12 mouse cellular contexts compared by ENCODE assay signal in genomic region chr1:171607176-171607575, GRCm38 (mm10). TPM values are rescaled to one million over a fixed set of nuclear protein-coding genes. Genes with fewer than 3 reads are reported as not detected.
A peak's percentile ranks its signal among the peaks of the same experiment; 100 is the strongest.
DNase-seq lines count a peak whose midpoint lies in the region; ATAC-seq and TF ChIP-seq lines count a peak whose summit lies in the region.
"Had no signal": no experiment of that assay in that cellular context is flagged by ENCODE, and none has a peak within 500 bp of the region (broad histone marks: within the 10 kb centered on the region; RNA-seq: fewer than 3 reads in every experiment).

Gene Ly9 (minus strand): TSS chr1:171607410.

- no peak for TF ChIP-seq CTCF in liver, adult 2 months (IDR thresholded peaks at IDR 0.05; ENCODE audit: low read depth, low read length)

- H3K9ac ChIP-seq in liver, adult 2 months (ENCODE audit: low read depth, low read length) = no peak within 1 kb of the TSS
- H3K9ac ChIP-seq in liver, embryonic 16.5 days (ENCODE audit: low read depth, low read length) = no peak within 1 kb of the TSS
- H3K9ac ChIP-seq: forebrain, embryonic 15.5 days; midbrain, embryonic 12.5 days had no signal

- no peak for ATAC-seq in liver, embryonic 16.5 days (ENCODE audit: low read depth)
- ATAC-seq in neutrophil, adult 5-6 weeks (ENCODE audit: extremely low read depth, insufficient number of reproducible peaks, low FRiP score, poor library complexity, severe bottlenecking) = peak; percentile 84
- ATAC-seq: forebrain, embryonic 15.5 days; intestine, postnatal 0 days had no signal

- no peaks in the 10 kb centered on the region for H3K79me2 ChIP-seq in liver, adult 2 months (ENCODE audit: control insufficient read depth, insufficient read depth, low read length)

- peak; percentile 21 for DNase-seq in liver, adult 2 months (ENCODE audit: extremely low read depth, low read depth, low spot score)
- DNase-seq in liver = no peak
- peak; percentile 78 to 84 for DNase-seq in thymus, postnatal 36 days
- no peak for DNase-seq in right cerebral cortex, postnatal 25 days
- DNase-seq in left cerebral cortex, postnatal 4 days = no peak
- no peak for DNase-seq in gastrocnemius, postnatal 14 days
- DNase-seq: embryo, embryonic 11 days had no signal

- H3K9me3 ChIP-seq in liver, embryonic 16.5 days (replicated peaks; ENCODE audit: control insufficient read depth, low read length) = no peaks in the 10 kb centered on the region
- H3K9me3 ChIP-seq: forebrain, embryonic 15.5 days; midbrain, embryonic 12.5 days had no signal

- H3K36me3 ChIP-seq in liver, adult 2 months (ENCODE audit: control insufficient read depth, insufficient read depth, low read length) = no peaks in the 10 kb centered on the region
- H3K36me3 ChIP-seq in liver, embryonic 16.5 days (ENCODE audit: control insufficient read depth, insufficient read depth) = no peaks in the 10 kb centered on the region
- H3K36me3 ChIP-seq: forebrain, embryonic 15.5 days; midbrain, embryonic 12.5 days had no signal

- intact Hi-C loops in left cerebral cortex, postnatal 4 days (cut with DNase I) = no loop called here
- intact Hi-C loops in gastrocnemius, postnatal 14 days (cut with DNase I; ENCODE audit: low total_unique reads) = no loop called here

- WGBS in liver, adult 2 months = 84% methylated on average over 9 of the region's 9 CpGs
- 18% methylated on average over 9 of the region's 9 CpGs for WGBS in liver, embryonic 16.5 days (ENCODE audit: insufficient replicate concordance)

- no peak within 1 kb of the TSS for H3K27ac ChIP-seq in liver, adult 2 months (replicated peaks; ENCODE audit: insufficient read depth, low read depth, low read length)
- H3K27ac ChIP-seq in liver, embryonic 16.5 days (ENCODE audit: low read length) = no peak within 1 kb of the TSS
- H3K27ac ChIP-seq: forebrain, embryonic 15.5 days; midbrain, embryonic 12.5 days had no signal

- H3K27me3 ChIP-seq in liver, adult 2 months (ENCODE audit: control insufficient read depth, insufficient read depth, low read length) = no peaks in the 10 kb centered on the region
- no peaks in the 10 kb centered on the region for H3K27me3 ChIP-seq in liver, embryonic 16.5 days (ENCODE audit: control insufficient read depth, insufficient read depth, low read depth, low read length)
- H3K27me3 ChIP-seq: forebrain, embryonic 15.5 days; midbrain, embryonic 12.5 days had no signal

- peak within 1 kb of the TSS; percentile 33 for H3K4me3 ChIP-seq in liver, adult 2 months (ENCODE audit: insufficient read depth, low read depth, low read length)
- H3K4me3 ChIP-seq in liver, embryonic 16.5 days (ENCODE audit: low read depth, low read length) = peak within 1 kb of the TSS; percentile 31
- H3K4me3 ChIP-seq: forebrain, embryonic 15.5 days; midbrain, embryonic 12.5 days had no signal

- no peak for TF ChIP-seq POLR2A in liver, adult 2 months (IDR thresholded peaks at IDR 0.05; ENCODE audit: extremely low read depth, insufficient read depth, low read length)

- peak within 1 kb of the TSS; percentile 32 for H3K4me2 ChIP-seq in liver, embryonic 16.5 days (ENCODE audit: low read depth, low read length)
- H3K4me2 ChIP-seq: forebrain, embryonic 15.5 days; midbrain, embryonic 12.5 days had no signal

- no peaks in the 10 kb centered on the region for H3K4me1 ChIP-seq in liver, adult 2 months (ENCODE audit: control insufficient read depth, insufficient read depth, low read length)
- H3K4me1 ChIP-seq in liver, embryonic 16.5 days (ENCODE audit: control insufficient read depth, low read depth, low read length) = no peaks in the 10 kb centered on the region
- H3K4me1 ChIP-seq: forebrain, embryonic 15.5 days; midbrain, embryonic 12.5 days had no signal

RNA-seq across cellular contexts. Expression of gene Ly9, which starts in this region (rescaled TPM):
- total RNA-seq in liver, adult 2 months (2014; rRNA removed) = 1.7 and 1.8 TPM in 2 replicates
- 0.60 and 1.0 TPM in 2 replicates for polyA plus RNA-seq in liver, adult 2 months (2012; rRNA removed)
- 1.5 and 1.7 TPM in 2 replicates for polyA plus RNA-seq in liver, embryonic 16.5 days (2015; fragmentation: Nextera tagmentation; extraction: Ambion mirVana)
- total RNA-seq in neutrophil, adult 5-6 weeks (2017) = 83.9 and 87.7 TPM in 2 replicates
- total RNA-seq in left cerebral cortex, postnatal 4 days (2021) = under 1 TPM in 1 of 2 experiments, not detected in 1; 0.22 TPM
- total RNA-seq in gastrocnemius, postnatal 14 days (2021) = under 1 TPM; 0.11 to 0.21 TPM
- polyA plus RNA-seq: midbrain, embryonic 12.5 days had no signal

Comparison
In these comparisons a context has a peak if more than half of its experiments do, and no peak if none do; other contexts are left out.
1. RNA of gene Ly9 (total RNA-seq): 83.9 to 87.7 TPM in neutrophil, adult 5-6 weeks; 1.7 to 1.8 TPM in liver, adult 2 months, 0.22 TPM in left cerebral cortex, postnatal 4 days and 0.11 to 0.21 TPM in gastrocnemius, postnatal 14 days; every median in the first group is over 10 times any median in the second.
2. DNase-seq: peak in liver, adult 2 months (single experiment) and thymus, postnatal 36 days (2 of 2); none in liver (single experiment), right cerebral cortex, postnatal 25 days (single experiment), left cerebral cortex, postnatal 4 days (single experiment) and gastrocnemius, postnatal 14 days (single experiment).